ENCODE assay signal across 13 mouse cellular contexts in genomic region chr15:9082753-9083152, GRCm38 (mm10). TPM values are rescaled to one million over a fixed set of nuclear protein-coding genes. Genes with fewer than 3 reads are reported as not detected.
A peak's percentile ranks its signal among the peaks of the same experiment; 100 is the strongest.
DNase-seq lines count a peak whose midpoint lies in the region; ATAC-seq and TF ChIP-seq lines count a peak whose summit lies in the region.
"Had no signal": no experiment of that assay in that cellular context is flagged by ENCODE, and none has a peak within 500 bp of the region (broad histone marks: within the 10 kb centered on the region; RNA-seq: fewer than 3 reads in every experiment).

No protein-coding gene starts in this region.

- H3K9me3 ChIP-seq in intestine, postnatal 0 days (ENCODE audit: control insufficient read depth), result no peaks in the 10 kb centered on the region
- H3K9me3 ChIP-seq in intestine, embryonic 16.5 days (ENCODE audit: control insufficient read depth, low read length), result no peaks in the 10 kb centered on the region
- H3K9me3 ChIP-seq in liver, embryonic 12.5 days (replicated peaks), result no peaks in the 10 kb centered on the region
- no peaks in the 10 kb centered on the region for H3K9me3 ChIP-seq in liver, embryonic 13.5 days (replicated peaks)
- H3K9me3 ChIP-seq: embryonic facial prominence, embryonic 12.5 days; forebrain, embryonic 15.5 days; midbrain, embryonic 10.5 days; neural tube, embryonic 12.5 days had no signal

- H3K4me3 ChIP-seq in intestine, postnatal 0 days (ENCODE audit: low read depth, low read length), result no peak overlapping the region
- no peak overlapping the region for H3K4me3 ChIP-seq in intestine, embryonic 16.5 days (ENCODE audit: low read length)
- no peak overlapping the region for H3K4me3 ChIP-seq in liver, embryonic 12.5 days
- H3K4me3 ChIP-seq in liver, embryonic 13.5 days (replicated peaks), result no peak overlapping the region
- H3K4me3 ChIP-seq: embryonic facial prominence, embryonic 12.5 days; forebrain, embryonic 15.5 days; midbrain, embryonic 10.5 days; neural tube, embryonic 12.5 days had no signal

- no peak for TF ChIP-seq CTCF in intestine, postnatal 0 days (IDR thresholded peaks at IDR 0.05; ENCODE audit: low read depth)

- peaks cover 16% of the 10 kb centered on the region for H3K36me3 ChIP-seq in intestine, postnatal 0 days (ENCODE audit: control insufficient read depth, insufficient read depth)
- peaks cover 3% of the 10 kb centered on the region; the same call in 1 of the 2 replicates for H3K36me3 ChIP-seq in intestine, embryonic 16.5 days (ENCODE audit: control insufficient read depth, insufficient read depth, low read length)
- H3K36me3 ChIP-seq in liver, embryonic 12.5 days, result peaks cover 64% of the 10 kb centered on the region
- peaks cover 62% of the 10 kb centered on the region for H3K36me3 ChIP-seq in liver, embryonic 13.5 days
- H3K36me3 ChIP-seq: forebrain, embryonic 15.5 days had no signal

- no peak overlapping the region for H3K27ac ChIP-seq in intestine, postnatal 0 days (ENCODE audit: low read depth, low read length)
- no peak overlapping the region for H3K27ac ChIP-seq in intestine, embryonic 16.5 days (ENCODE audit: low read length)
- H3K27ac ChIP-seq in liver, embryonic 12.5 days, result peak overlapping the region; percentile 64
- H3K27ac ChIP-seq in liver, embryonic 13.5 days, result peak overlapping the region; percentile 74
- H3K27ac ChIP-seq: embryonic facial prominence, embryonic 12.5 days; forebrain, embryonic 15.5 days; midbrain, embryonic 10.5 days; neural tube, embryonic 12.5 days had no signal

- no peaks in the 10 kb centered on the region for H3K27me3 ChIP-seq in intestine, postnatal 0 days (replicated peaks; ENCODE audit: control insufficient read depth, insufficient read depth, low read length)
- no peaks in the 10 kb centered on the region for H3K27me3 ChIP-seq in intestine, embryonic 16.5 days (replicated peaks; ENCODE audit: control insufficient read depth, insufficient read depth, low read length)
- no peaks in the 10 kb centered on the region for H3K27me3 ChIP-seq in liver, embryonic 12.5 days (replicated peaks)
- H3K27me3 ChIP-seq in liver, embryonic 13.5 days, result no peaks in the 10 kb centered on the region
- H3K27me3 ChIP-seq: embryonic facial prominence, embryonic 12.5 days; forebrain, embryonic 15.5 days; neural tube, embryonic 12.5 days had no signal

- H3K9ac ChIP-seq in intestine, postnatal 0 days (ENCODE audit: low read depth, low read length), result no peak overlapping the region
- no peak overlapping the region for H3K9ac ChIP-seq in intestine, embryonic 16.5 days (ENCODE audit: low read depth, low read length)
- H3K9ac ChIP-seq in liver, embryonic 12.5 days, result no peak overlapping the region
- H3K9ac ChIP-seq in liver, embryonic 13.5 days, result no peak overlapping the region
- H3K9ac ChIP-seq: embryonic facial prominence, embryonic 12.5 days; forebrain, embryonic 15.5 days; neural tube, embryonic 12.5 days had no signal

- H3K4me2 ChIP-seq in intestine, postnatal 0 days (replicated peaks; ENCODE audit: low read depth), result no peak overlapping the region
- H3K4me2 ChIP-seq in intestine, embryonic 16.5 days (ENCODE audit: low read depth, low read length), result no peak overlapping the region
- 0 out of 2 replicates have a peak overlapping the region, but pooled peaks have one; percentile 28 for H3K4me2 ChIP-seq in liver, embryonic 12.5 days
- 0 out of 2 replicates have a peak overlapping the region, but pooled peaks have one; percentile 20 for H3K4me2 ChIP-seq in liver, embryonic 13.5 days
- H3K4me2 ChIP-seq: embryonic facial prominence, embryonic 12.5 days; forebrain, embryonic 15.5 days; neural tube, embryonic 12.5 days had no signal

- H3K4me1 ChIP-seq in intestine, postnatal 0 days (replicated peaks; ENCODE audit: control insufficient read depth, insufficient read depth, low read length), result no peaks in the 10 kb centered on the region
- peaks cover 24% of the 10 kb centered on the region for H3K4me1 ChIP-seq in intestine, embryonic 16.5 days (ENCODE audit: control insufficient read depth, insufficient read depth, low read length)
- H3K4me1 ChIP-seq in liver, embryonic 12.5 days, result peaks cover 90% of the 10 kb centered on the region
- H3K4me1 ChIP-seq in liver, embryonic 13.5 days (replicated peaks), result peaks cover 91% of the 10 kb centered on the region
- H3K4me1 ChIP-seq: forebrain, embryonic 15.5 days; neural tube, embryonic 12.5 days had no signal

- peak; percentile 62 for ATAC-seq in intestine, postnatal 0 days
- ATAC-seq in intestine, embryonic 16.5 days, result no peak
- ATAC-seq in liver, embryonic 12.5 days, result no peak
- ATAC-seq in liver, embryonic 13.5 days (ENCODE audit: low read depth), result no peak
- ATAC-seq: forebrain, embryonic 15.5 days; hindbrain, embryonic 16.5 days had no signal

- WGBS in intestine, postnatal 0 days, result 58% methylated on average over 9 of the region's 9 CpGs
- WGBS in intestine, embryonic 16.5 days, result 75% methylated on average over 9 of the region's 9 CpGs
- WGBS in liver, embryonic 12.5 days (ENCODE audit: insufficient replicate concordance), result 88% methylated on average over 9 of the region's 9 CpGs
- 82% methylated on average over 9 of the region's 9 CpGs for WGBS in liver, embryonic 13.5 days (ENCODE audit: insufficient replicate concordance)

- no peak for DNase-seq in liver
- no peak for DNase-seq in liver, embryonic 13.5 days
- no peak for DNase-seq in embryo, embryonic 11 days
- DNase-seq in cerebellum, postnatal 10 days, result no peak
- DNase-seq: cerebellum, adult 2 months had no signal

RNA-seq across cellular contexts. Expression of gene Nadk2, which starts 11.7 kb away (rescaled TPM):
- polyA plus RNA-seq in intestine, postnatal 0 days (2015; fragmentation: Nextera tagmentation; extraction: Ambion mirVana), result 37.3 and 38.8 TPM in 2 replicates
- polyA plus RNA-seq in intestine, embryonic 16.5 days (2015; fragmentation: Nextera tagmentation; extraction: Ambion mirVana), result 19.7 and 44.7 TPM in 2 replicates
- 139 and 143 TPM in 2 replicates for polyA plus RNA-seq in liver, embryonic 12.5 days (2016; fragmentation: Nextera tagmentation; extraction: Ambion mirVana)
- 103 and 120 TPM in 2 replicates for polyA plus RNA-seq in liver, embryonic 13.5 days (2015; fragmentation: Nextera tagmentation; extraction: Ambion mirVana)

RNA-seq across cellular contexts. Expression of gene Lmbrd2, which starts 57.6 kb away (rescaled TPM):
- 5.0 and 5.8 TPM in 2 replicates for polyA plus RNA-seq in intestine, postnatal 0 days (2015; fragmentation: Nextera tagmentation; extraction: Ambion mirVana)
- polyA plus RNA-seq in intestine, embryonic 16.5 days (2015; fragmentation: Nextera tagmentation; extraction: Ambion mirVana), result 3.1 and 3.6 TPM in 2 replicates
- 1.4 and 2.2 TPM in 2 replicates for polyA plus RNA-seq in liver, embryonic 12.5 days (2016; fragmentation: Nextera tagmentation; extraction: Ambion mirVana)
- 2.0 and 2.2 TPM in 2 replicates for polyA plus RNA-seq in liver, embryonic 13.5 days (2015; fragmentation: Nextera tagmentation; extraction: Ambion mirVana)

Comparison
In these comparisons a context has a peak if more than half of its experiments do, and no peak if none do; other contexts are left out.
1. H3K27ac ChIP-seq: peak in liver, embryonic 12.5 days (single experiment) and liver, embryonic 13.5 days (single experiment); none in intestine, postnatal 0 days (single experiment) and intestine, embryonic 16.5 days (single experiment).
2. H3K4me2 ChIP-seq: peak in liver, embryonic 12.5 days (single experiment) and liver, embryonic 13.5 days (single experiment); none in intestine, postnatal 0 days (single experiment) and intestine, embryonic 16.5 days (single experiment).